Mouse (Mus musculus) B cell, adult 2 months (primary cell): ENCODE measurements around the gene Cep170.

Experiments
- DNase-seq, 2 experiments: peaks; one replicate each; pipeline ENCODE4 v3.0.0; 2022

Gene Cep170

DNA sequence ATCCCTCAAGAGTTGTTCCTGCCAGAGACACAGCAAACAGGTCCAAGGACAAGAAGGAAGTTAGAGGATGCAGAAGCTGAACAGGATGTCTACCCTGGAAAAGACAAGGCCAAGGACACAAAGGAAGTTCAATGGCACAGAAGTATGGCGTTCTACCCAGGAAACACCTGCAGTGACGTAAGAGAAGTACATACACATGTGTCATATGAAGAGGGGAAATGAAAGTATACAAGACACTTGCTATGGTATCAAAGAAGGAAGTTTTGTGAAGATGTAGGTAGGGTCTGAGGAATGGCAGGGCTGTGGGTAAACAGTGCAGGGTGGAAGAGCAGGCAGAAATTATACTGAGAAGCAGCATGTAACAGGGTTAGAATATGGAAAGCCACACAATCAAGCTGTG lies 81.0 kb downstream of the Cep170 start:
- DNase-seq = peak; percentile 67 to 71

- DNase-seq = peak; percentile 67 to 73
These were observed 83.3 kb downstream of the Cep170 start for GRCm38 (mm10) chr1:176730528-176730927.

DNA sequence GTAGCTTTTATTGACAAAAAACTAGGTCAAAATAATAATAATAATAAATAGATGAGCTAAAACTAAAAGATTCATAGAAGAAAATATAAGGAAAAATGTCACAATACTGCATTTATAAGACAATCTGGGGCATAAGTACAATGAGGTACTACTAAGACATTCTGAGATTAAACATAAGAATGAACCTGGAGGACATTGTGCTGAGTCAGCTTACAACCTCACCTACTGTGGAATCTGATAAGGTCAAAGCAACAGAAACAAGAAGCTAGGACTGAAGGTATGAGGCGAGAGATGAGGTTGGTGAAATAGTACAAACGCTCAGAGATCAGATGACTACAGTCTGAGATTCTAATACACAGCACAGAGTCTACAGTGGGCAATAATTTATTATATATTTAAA lies 86.5 kb downstream of the Cep170 start:
- DNase-seq = no peak

DNA sequence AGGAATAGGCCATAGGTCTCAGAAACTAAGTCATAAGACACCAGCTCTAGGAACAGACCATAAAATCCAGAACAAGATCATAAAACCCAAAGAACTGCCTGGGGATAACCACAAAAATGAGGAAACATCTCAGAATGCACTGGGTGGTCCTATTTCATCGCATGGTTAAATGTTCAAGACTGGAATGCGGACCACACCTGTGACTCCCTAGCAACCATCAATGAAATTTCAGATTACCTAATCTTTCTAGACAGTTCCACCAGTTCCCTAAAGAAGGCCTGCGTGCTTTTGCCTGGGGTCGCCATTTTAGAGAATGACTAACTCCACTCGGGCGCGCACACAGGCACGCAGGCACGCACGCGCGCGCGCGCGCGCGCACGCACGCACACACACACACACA lies 89.1 kb downstream of the Cep170 start:
- no peak for DNase-seq

- no peak for DNase-seq
These were observed 89.8 kb downstream of the Cep170 start for GRCm38 (mm10) chr1:176723858-176724713.

DNA sequence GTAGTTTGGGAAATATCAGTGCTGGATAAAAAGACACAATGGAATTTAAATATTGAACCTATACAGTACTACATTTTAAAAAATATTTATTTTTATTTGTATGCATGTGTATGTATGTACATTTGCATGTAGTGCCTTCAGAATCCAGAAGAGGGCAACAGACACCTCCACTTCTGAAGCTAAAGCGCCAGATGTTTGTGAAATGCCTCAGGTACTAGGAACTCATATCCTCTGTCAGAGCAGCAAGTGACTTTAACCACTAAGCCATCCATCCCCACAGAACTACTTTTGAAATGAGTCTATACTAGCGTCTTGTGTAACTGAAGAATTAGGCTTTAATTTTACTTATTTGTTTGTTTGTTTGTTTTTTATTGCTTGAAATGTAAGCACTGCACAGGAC lies 101.4 kb downstream of the Cep170 start:
- peak; percentile 66 to 70 for DNase-seq

GRCm38 (mm10) chr1:176700226-176700625 lies 113.6 kb downstream of the Cep170 start:
- no peak for DNase-seq

DNA sequence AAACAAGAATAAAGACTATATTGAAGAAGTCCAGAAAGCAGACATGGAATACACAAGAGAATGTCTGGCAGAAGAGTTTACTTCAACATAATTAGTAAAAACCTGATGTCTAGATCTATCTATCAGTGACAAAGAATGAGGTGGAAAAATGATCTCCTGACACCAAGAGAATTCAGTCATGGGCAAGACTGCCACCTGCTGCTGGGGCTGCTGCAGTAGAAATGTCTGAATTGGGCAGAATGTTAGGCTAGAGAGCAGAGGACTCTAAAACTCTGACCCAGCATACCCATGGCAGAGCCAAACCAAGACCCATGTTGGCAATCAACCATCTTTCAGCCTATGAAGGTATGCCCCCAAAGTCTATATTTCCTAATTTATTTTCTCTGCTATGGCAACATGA lies 114.1 kb downstream of the Cep170 start:
- peak in 1 of 2 experiments; percentile 7 for DNase-seq

DNA sequence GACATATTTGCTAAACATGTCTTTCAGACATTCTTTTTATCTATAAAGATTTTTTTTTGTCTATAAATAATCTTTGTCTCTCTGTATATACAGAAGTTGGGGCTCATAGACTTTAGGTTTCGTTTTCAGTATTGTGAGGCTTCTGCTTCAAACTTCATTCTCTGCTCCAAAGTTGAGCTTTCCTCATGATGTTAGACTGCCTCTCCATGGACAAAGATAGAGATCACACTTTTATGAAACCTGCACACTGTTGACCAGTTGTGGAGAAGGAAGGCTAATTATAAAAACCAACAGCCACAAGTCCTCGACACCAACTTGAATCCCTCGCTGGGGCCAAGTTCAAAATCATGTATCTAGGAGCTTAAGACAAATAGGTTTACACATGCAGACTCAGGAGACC lies 115.2 kb downstream of the Cep170 start:
- no peak for DNase-seq

GRCm38 (mm10) chr1:176697091-176697490 lies 116.8 kb downstream of the Cep170 start:
- peak; percentile 27 to 37 for DNase-seq

DNA sequence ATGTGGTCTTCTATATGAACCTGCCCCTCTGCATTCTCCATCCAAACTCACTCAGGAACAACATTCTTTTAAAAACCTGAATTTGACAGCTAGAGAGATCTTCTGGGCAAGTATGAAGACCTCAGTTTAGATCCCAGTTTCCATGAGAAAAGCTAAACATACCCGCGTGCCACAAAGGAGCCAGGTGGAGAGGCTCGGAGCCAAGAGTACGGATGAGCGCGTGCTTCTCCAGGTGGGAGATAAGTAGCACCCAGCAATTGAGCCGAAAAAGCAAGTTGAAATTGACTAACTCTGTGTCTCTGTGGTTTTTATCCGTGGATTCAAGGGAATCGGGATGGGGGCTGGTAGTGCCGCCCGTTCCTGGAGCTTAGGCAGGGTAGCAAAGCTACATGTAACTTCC lies 122.8 kb downstream of the Cep170 start:
- DNase-seq = no peak

DNA sequence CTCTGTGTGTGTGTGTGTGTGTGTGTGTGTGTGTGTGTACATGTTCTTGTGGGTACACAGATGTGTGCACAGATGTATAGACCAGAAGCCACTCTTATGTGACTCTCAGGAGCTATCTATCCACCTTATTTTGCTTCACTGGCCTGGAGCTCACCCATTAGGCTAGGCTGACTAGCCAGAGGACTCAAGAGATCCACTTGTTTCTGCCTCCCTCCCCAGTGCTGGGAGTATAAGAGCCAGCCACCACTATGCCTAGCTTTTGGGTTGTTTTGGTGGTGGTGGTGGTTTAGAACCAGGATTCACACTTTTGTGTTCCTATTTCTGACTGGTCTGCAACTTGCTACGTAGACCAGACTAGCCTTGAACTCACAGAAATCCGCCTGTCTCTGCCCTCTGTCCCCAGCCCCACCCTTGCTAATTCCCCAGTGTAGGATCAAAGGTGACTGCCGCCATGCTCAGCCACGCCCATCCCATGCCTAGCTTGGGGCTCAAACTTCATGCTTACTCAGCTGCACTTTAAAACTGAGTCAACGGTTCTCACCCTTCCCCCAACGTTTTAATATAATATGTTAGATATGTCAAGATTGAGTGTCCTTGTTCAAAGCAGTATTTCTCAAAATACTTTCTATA lies 125.5 kb downstream of the Cep170 start:
- no peak for DNase-seq
